Mouse (Mus musculus) 3T3-L1 (cell line): ENCODE measurements around the gene Ccdc34.
A peak's percentile ranks its signal among the peaks of the same experiment; 100 is the strongest.
"Not testable (repeated sequence)": the region's sequence is repeated elsewhere in the genome, so short reads cannot be mapped to it uniquely, and the experiment has no call there.

Experiments
- DNase-seq: peaks from one replicate; pipeline ENCODE4 v3.0.0-alpha.2; 2015; ENCODE audit warnings: low read depth, low spot score

Gene Ccdc34

DNA sequence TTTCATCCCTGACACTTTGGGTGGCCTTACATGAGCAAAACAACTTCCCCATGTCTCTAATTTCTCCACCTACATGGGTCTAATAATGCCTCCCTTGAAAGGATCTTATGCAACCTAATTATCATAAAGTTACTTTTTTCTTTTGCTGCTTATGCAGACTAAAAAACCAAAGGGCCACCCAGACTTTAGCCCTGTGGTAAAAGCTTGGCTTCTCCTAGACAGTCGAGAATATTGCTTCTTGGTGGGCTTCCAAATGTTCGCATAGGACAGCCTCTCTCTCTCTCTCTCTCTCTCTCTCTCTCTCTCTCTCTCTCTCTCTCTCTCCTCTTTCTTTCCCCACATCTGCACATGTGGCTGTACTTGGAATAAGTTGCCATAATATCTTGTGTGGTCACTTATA is 60.0 kb downstream of the Ccdc34 start:
- DNase-seq = no peak

DNA sequence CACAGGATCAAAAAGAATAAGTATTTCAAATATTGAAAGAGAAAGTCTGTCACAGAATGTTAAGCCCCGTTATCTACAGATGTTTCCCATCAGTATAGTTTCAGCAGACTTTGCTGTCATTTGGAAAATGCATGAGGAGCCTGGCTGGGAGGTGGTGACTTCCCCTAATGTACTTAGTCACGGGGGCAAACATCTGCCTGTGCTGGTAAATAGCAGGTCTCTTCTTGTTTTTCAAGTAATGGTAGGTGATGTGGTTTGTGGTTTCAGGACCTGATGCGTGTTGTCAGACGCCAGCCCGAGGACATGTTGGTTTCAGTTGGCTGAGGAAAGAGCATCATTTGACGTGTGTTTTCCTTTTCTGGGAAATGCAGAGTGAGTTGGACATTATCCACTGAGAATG is 62.9 kb downstream of the Ccdc34 start:
- DNase-seq = peak; percentile 63

DNA sequence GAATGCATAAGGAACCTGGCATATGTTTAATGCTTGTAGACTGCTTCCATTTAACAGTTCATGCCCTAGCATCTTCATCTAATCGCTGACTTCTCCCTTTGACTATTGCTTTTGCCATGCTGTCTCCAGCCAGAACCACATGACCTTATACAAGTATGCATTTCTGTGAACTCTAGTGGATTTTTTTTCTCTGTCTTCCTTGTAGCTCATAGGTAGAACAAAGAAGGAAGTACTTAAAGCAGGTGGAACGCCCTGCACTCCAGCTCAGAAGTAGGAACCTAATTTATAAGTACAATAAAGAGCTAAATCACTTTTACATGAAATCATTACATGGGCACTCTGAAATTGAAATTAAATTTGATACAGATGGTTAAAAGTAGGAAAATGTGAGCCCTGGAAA is 65.4 kb downstream of the Ccdc34 start:
- no peak for DNase-seq

DNA sequence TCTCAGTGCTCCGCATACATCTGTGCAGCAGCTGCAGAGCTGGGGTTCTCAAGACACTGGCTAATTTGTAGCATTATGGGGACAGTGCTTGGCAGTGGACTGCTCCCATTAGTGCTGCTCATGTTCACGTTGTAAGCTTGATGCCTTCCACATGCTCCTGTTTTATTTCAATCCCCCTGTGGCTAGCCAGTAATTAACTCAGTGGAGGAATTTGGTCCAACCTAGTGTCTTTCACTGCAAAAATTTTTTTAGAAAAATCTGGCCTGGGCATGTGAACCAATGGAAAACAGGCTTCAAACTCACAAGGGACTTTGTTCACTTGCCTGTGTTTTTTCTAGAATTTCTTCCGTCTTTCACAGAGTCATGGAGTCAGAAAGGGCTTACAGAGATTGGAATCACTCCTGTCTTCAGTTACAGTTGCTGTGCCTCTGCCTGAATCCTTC is 68.1 kb downstream of the Ccdc34 start:
- DNase-seq = peak; percentile 25

DNA sequence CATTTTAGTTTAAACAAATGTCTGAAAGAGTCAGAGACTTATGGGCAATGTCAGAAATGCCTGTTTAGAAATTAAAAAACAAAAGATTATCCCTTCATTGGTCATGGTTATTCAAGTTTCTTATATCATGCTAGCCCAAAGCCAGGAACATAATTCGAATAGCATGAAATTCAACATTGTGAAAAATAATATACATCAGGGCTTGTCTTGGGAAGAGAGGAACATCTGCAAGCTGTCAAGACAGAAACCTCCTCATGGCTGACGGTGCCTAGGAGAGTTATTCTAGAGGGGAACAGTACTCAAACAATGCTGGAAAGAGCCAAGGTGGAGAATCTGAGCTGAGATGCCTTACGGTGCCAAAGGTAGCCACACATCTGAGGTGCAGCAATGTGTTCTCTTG is 96.5 kb downstream of the Ccdc34 start:
- no peak for DNase-seq

DNA sequence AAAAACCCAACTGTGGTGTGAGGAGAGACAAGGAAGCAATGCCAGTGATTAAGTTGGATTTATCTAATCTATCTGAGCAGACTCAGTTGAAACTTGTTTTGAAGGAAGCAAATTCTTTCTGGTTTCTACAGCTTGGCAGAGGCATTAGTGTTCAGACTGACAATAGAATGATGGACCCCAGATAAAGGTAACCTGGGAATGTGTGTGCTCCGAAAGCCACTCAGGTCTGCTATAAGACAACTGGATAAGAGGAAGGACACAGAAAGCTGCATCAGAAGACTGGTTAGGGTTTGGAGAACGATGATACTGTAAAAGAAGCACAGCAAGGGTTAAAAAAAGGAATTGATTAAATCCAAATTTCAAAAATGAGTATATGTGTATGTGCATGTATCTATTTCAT is 111.8 kb downstream of the Ccdc34 start:
- no peak for DNase-seq

DNA sequence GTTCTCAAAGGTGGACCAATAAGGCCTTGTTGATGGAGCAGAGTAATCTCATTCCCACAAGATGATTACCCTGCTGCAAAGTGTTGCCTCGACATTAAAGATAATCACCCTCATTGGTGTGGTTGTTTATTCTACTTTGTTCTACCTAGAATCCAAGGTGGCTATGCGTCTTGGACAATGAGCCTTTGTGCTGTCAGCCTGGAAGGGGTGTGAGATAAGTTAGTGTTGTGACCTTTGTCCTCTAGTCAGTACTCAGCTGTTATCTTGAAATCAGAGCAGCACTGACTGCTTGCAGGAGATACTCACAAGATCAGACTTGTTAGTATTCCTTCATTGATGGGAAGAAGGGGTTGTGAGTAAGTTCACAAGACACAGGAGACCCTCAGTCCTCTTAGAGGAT is 114.0 kb downstream of the Ccdc34 start:
- DNase-seq = no peak

DNA sequence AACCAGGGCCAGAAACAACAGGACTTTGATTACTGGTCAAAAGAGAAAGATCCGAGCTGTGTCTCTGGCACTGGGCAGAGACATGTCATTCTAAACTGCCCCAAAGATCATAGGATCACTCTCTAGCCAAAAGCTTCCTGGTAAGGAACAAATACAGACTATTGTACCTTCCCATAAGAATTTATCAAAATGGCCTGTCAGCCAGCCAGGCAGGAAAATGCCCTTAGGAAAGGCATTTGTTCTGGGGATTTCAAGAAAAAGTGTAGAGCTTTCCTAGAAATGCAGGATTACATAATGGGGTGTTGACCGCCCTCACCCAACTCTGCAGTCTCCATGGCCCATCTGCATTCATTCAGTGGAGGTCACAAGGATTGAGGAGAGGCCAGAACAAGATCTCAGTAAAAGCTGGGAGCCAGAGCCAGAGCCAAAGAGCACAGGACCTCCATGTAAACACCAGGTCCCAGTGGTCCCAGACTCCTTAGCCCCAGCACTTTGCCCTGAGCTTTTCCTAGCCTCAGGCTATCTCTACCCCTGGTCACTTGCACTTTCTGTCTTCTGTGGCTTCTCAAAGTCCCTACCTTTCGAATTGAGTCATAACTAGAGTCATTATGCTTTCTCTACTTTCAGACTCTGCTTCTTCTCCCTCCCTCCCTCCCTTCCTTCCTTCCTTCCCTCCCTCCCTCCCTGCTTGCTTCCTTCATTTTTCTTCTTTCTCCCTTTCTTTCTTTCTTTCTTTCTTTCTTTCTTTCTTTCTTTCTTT is 115.9 kb downstream of the Ccdc34 start:
- peak; percentile 83 for DNase-seq

DNA sequence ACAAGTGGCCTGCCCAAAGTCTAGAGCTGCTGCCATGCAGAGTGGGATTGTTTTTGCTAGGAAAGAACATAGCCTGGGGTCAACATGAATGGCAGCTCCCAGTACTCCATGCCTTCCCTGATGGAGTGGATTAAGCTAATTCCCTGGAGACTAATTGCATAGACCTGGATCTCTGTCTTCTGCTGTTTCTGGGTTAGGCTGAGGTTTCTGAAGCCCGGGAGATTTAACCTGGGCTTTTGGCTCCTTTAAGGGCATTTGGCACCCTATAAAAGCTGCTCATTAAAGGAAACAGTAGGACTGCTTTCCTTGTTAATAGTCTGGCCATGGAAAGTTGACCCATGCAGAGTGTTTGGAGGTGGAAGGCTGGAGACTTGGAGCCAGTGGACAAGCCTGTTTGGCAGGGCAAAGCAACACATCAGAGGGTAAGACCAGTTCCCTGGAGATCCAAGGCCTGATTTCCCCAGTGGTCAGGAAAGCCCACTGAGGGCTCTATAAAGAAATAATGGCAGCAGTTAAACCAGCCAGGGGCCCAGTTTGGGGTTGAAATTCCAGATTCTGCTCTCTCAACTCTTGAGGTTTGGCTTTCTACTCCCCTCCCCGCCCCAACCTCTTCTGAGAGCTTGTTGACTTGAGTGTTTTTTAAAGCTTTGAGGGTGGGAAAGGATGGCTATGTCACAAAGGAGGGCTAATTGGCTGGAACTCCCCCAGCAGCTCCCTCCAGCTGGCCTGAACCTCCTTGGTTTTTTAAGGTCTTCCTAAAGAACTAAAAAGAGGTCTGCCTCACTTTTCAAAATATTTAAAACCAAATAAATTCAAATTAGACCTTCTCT is 117.4 kb downstream of the Ccdc34 start:
- DNase-seq = peak; percentile 21

DNA sequence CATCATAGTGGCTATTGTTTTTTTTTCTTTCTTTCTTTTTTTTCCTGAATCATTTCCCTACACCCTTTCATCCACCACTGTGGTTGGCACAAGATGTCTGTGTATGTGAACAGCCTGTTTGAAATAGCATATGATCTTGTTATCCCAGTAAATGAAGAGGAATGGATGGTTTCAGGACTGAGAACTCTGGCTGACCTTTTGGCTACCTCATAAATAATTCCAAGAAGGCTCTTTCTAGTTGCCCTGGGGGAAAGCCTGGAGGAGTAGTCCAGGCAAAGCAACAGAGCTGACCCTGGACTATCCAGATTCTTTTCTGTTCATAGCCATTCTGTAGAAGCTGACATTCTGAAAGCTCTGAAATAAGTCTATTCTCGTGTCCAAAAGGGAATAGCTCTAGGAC is 119.7 kb downstream of the Ccdc34 start:
- DNase-seq = peak; percentile 78

DNA sequence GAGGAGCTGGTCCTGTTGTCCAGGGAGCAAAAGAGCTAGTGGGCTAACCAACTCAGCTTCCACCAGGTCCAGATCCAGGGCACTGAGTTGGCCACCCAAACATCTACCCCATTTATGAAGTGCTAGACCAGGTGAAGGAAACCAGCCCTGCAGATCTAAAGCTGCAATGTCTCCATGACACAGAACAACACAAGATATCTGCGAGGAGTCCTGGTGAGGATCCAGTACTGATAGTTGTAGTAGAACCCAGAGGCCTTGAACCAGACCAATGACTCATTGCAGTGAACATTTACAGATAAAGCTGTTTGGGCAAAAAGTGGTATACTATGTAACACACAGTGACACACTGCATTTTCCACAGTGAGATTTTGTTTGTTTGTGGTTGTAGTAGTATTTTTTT is 120.5 kb downstream of the Ccdc34 start:
- DNase-seq = no peak

DNA sequence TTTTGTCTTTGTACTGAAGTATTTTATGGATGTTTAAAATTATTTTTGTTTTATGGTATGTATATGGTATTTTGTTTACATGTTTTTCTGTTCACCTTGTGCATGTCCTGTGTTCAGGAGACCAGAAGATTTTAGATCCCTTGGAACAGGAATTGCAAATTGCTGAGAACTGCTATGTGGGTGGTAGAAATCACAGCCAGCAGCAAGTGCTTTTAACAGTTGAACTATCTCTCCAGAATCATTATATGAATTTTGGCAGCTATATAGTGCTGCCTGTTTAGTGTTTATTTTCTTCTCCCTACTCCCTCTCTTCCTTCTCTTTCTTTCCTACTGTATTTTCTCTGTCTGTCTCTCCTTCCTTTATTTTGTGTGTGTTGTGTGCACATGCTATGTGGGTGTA is 130.4 kb downstream of the Ccdc34 start:
- not testable (repeated sequence) for DNase-seq

DNA sequence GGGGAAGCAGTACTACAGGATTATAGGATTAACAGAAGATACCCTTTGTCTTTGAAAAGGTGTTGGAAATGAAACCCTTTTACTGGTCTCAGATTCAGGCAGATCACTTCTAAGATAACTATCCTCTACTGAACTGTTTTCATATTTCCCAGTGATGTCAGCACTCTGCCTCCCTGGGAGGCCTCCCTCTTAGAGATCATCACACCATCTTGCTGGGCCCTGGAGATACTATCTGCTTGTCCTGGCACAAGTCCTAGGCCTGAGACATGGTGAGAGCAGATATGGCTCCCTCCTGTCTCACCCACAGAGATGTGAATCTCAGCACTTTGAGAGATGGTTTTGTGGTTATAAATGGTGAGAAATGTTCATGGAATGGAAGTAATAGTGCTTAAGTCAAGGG is 131.6 kb downstream of the Ccdc34 start:
- peak; percentile 73 for DNase-seq

DNA sequence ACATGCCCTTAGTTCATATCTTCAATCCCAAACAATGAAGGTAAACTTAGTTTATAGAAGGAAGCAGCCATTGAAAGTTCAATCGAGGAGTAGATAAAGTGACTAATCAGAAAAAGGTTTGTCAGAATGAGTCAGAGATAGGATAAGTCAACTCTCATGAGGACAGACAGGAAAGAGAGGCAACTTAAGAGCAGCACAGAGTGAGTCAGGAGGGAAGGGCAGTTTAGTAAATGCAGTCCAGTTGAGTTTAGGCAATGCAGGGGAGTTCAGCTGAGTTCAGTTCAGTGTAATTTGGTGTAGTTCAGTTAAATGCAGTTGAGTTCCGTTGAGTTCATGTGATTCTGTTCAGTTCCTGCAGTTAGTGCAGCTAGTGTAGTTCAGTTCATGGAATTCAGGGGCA is 138.7 kb downstream of the Ccdc34 start:
- peak; percentile 88 for DNase-seq

DNA sequence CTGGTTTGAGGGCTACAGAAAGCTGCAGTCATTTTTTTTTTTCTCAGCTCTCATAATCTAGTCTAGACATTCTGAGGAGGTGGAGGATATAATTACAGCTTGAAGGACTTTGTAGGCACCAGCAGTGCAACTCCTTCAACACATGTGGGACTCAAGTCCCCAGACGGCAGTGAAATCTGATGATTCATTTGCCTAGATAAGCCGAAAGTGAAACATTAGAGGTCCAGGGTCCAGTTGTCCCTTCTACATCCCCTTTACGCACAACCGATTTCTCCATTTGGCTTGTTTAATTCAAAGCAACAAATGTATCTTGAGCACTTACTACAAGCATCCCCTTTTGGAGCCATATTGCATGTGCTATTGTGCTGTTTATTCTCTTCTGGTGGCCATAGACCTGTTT is 147.4 kb downstream of the Ccdc34 start:
- no peak for DNase-seq

DNA sequence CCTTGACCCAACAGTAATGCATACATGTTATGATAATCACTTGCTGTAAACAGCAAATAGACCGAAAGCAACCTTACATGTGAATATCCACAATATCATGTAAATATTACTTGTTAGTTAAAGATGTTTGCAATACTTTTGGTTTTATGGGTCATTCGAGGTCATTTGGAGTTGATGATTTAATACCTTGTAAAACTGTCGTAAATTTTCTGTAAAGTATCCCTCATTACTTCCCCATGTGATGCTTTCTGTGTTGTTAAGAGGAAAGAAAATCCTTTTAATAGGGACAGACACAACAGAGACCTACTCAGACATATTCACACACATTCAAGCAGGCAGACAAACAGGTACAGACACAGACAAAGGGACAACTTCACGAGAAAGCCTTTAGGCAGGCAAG is 150.1 kb downstream of the Ccdc34 start:
- DNase-seq = peak; percentile 72

DNA sequence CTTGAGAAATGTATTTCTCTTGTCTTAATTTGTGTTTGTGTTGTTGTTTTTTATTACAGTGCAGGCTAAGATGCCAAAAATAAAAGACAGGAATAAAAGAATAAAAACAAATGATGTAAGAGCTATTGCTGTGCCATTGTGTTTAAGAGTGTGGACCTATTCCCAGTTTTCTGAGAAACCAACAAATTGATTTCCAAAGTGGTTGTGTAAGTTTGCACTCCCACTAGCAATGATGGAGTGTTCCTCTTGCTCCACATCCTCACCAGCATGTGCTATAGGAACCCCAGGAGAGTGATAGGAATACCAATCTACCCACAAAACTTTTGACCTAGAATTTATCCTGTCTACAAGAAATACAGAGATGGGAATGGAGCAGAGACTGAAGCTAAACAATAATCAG is 150.7 kb downstream of the Ccdc34 start:
- no peak for DNase-seq

DNA sequence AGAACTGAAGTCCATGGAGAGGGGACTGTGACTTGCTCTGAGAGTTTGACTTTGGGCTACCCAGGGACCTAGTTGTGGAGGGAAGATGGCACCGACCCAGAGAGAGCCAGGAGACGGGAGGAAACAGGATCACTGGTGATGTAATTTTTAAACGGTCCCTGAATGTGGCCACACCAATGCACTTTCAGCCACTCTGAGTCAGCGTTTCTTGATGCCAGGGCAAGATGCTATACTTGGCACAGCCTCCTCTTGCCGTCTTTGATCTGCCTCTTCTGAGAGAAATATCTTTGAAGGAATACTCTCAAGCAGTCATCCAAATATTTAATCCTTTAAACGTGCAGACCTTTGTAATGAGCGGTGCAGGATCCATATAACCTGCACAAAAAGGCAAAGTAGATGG is 154.8 kb downstream of the Ccdc34 start:
- peak; percentile 51 for DNase-seq

DNA sequence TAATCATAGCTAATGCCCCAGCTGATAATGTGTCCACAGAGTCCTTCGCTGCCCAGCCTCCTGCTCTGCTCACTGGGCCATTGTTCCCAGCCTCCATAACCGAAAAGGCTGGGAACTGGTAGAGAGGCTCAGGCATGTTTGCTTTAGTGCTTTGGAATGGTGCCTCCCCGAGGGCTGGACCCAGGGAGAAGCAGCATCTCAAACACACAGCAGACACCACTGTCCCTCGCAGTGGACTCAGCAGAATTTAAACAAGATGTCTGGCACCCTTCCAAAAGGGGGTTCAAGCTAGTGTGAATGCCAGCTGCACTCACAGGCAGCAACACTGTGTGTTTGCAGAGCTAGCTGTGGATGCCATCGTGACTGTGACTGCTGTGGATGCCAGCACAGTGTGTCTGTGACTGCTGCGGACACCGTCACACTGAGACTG is 156.2 kb downstream of the Ccdc34 start:
- DNase-seq = no peak

DNA sequence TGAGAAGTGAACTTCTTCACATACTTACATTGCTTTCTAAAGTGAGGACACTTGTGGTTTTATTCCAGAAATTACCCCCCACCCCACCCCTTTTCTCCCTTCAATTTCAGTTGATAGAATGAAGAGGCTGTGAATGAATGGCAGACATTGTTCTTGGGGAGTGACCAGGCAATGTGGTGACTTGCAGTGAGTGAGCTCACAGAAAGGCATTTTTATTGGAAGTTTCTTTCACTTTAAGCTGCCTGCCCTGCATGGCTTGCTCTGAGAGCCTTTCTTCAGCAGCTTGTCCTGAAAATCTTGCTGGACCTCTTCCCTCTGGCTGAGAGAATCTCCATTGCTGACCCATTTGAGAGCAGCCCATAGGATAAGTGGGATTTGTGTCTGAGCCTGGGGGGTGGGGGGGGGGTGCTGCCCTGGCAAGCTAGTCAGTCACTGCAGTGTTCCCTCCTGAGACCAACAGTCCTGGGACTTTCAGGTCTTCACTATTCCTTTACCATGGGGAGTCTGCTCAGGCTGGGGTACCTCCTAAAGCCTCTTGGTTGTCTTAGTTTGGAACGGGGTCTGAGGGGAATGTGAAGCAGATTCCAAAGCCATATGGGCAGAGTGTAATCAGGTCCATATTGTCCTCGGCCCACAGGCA is 159.3 kb downstream of the Ccdc34 start:
- peak; percentile 84 for DNase-seq

DNA sequence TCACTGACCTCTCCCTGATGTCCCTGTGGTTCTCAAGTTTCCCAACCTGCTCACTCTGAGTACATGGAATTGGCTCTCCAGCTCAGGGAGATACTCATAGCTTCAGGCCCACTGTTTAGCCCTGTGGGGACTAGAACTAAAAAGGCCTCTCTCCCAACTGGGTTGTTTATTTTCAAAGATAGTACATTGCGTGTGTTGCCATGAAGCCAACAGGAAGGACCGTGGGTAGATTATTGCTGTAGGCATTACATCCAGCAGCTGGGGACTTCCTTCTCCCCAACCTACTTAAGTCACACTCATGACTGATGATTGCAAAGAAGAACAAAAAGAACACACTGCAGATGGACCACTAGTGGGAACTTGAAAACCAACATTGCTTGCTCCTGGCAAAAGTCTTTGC is 159.8 kb downstream of the Ccdc34 start:
- DNase-seq = peak; percentile 51

DNA sequence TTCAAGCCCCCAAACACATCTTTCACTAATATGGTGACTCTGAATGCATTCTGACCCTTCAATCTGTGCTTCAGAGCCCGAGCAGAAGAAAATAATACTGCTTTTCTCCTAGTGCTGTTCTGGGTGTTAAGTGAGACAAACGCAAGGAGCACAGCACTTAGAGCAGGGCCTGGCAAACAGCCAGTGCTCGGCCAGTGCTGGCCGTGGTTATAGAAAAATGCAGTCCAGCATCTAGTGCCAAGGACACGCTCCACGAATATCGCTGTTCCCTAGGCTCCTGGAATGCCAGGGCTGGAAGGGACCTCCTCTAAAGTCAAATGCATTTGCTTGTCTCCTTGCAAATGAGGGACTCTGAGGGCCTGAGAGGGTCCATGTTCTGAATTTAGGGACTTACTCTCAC is 160.3 kb downstream of the Ccdc34 start:
- peak; percentile 83 for DNase-seq
